Mouse (Mus musculus) left cerebral cortex, postnatal 36 days (tissue): ENCODE data around the gene Gm28042. TPM values are rescaled to one million over a fixed set of nuclear protein-coding genes. Genes with fewer than 3 reads are reported as not detected.

Source experiments
- DNase-seq, 2 experiments: peaks; one replicate each; pipeline ENCODE4 v3.0.0; 2021 to 2022; ENCODE audit warnings: low spot score in 2 of 2, mixed read lengths in 1 of 2
- intact Hi-C: fragments of 180-260 bp; cut with DNase I; formaldehyde crosslinking; loops from one replicate; pipeline ENCODE4 v1.15.1; 2025
- total RNA-seq, 2 experiments: library from RNA; stranded (reverse); gene quantifications; 2 replicates each; pipeline ENCODE4 v1.2.3; 2021

Gene Gm28042
- total RNA-seq, 2 experiments from 2014 or later = 0.84 TPM; not detected in 1

DNA sequence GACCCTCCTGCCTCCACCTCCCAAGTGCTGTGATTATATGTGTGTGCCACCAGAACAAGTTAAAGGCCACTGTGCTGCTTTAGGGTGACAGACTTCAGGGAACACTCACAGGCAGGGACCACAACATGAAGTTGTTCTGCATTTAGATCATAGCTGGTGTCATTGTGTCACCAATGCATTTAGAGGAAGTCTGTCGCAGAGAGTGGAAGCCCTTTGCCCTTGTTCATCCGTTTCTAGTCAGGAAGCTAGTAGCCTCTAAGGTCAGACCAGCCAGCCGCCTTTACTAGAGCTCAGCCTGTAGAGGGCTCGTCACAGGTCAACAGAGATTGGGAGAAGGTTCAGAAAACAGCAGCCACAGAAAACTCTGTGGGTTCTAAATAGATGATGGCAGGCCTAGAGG lies 18.6 kb upstream of the Gm28042 start:
- intact Hi-C loops = no loop called here
- no peak for DNase-seq

DNA sequence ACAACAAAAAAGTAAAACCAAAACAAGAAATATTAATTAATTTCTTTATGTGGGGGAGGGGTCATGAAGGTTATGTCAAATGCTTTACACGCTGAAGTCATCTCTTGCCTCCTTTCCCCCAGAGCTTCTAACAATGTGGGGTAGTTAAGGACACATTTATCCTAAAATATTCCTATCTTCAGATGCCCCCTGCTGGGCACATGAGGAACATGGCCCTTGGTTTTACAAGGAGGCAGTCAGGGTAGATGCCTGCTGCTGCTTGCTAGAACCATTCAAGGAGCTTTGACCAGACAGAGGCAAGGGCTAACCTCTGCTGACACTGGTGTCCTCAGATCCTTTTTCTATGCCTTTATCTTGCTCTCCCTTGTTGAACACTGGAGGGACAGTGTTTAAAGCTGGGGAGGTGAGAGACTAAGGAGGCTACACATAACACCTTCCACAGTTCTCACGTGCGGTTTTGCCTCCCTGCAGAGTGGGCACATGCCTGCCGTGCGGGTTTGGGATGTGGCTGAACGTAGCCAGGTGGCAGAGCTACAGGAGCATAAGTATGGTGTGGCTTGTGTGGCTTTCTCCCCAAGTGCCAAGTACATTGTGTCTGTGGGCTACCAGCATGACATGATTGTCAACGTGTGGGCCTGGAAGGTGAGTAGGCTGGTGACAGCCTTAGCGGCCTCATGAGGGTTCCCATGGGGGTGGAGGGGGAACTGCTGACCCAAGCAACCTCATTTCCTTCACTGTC lies 15.7 kb upstream of the Gm28042 start:
- intact Hi-C loops = loop anchor here (1.0 kb wide), 1 partner anchor 41 kb away; no protein-coding TSS in a partner anchor
- DNase-seq = peak in 1 of 2 experiments; percentile 45

DNA sequence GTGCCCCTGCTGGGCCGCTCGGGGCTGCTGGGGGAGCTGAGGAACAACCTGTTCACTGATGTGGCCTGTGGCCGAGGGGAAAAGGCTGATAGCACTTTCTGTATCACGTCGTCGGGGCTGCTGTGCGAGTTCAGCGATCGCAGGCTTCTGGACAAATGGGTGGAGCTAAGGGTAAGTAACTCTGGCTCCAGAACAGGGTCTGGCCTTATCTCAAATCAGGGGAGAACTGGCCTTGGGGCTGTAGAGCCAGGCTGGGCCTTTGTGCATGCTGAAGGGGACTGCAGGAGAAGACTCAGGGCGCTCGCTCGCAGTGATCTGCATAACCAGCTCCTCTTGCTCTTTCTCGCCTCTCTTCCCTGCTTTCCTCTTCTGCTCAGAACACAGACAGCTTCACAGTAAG lies 14.4 kb upstream of the Gm28042 start:
- DNase-seq = no peak
- intact Hi-C loops = no loop called here

DNA sequence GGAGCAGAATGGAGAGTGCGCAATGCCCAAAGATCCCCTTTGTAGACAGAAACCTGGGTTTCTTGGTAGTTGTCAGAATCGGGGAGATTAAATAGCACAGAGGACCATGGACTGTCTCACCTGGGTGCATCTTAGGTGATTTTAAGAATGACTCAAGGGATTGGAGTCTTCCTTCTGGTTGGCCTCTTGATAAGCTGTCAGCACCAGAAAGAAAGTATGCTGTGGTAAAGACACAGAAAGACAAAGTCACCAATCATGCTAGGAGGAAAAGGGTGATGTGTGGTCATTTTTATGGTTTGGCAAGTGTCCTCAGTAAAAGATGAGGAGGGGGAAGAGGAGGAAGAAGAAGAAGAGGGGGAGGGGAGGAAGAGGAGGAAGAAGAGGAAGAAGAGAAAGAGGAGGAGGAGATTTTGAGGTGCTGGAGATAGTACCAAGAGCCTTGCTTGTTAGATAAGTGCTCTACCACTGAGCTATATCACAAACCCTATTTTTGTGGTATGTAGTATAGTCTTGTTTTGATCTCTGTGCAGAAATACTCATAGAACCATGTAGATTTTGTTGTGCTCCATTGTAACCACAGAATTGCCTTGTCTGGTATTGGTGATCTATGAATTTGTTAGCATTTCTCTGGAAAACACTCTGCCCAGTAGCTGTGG lies 13.3 kb upstream of the Gm28042 start:
- DNase-seq = no peak
- intact Hi-C loops = no loop called here

DNA sequence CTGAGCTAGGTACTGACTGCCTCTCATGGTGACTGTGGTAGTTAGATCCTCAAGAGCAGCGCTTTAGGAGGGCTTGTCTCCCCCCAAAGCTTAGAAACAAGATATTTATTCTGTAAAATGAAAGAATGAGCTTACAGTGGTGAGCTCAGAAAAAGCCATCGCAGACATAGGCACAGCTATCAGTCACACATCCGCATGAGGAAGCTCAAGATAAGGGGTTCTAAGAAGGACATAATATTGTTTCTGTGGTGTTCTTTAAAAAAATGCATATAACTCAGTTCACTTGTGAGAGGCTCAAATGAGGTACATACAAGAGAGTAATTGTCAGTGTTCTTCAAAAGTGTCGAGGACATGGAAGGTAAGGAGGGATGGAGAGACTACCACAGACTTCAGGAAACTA lies 11.4 kb upstream of the Gm28042 start:
- DNase-seq = no peak
- intact Hi-C loops = no loop called here

DNA sequence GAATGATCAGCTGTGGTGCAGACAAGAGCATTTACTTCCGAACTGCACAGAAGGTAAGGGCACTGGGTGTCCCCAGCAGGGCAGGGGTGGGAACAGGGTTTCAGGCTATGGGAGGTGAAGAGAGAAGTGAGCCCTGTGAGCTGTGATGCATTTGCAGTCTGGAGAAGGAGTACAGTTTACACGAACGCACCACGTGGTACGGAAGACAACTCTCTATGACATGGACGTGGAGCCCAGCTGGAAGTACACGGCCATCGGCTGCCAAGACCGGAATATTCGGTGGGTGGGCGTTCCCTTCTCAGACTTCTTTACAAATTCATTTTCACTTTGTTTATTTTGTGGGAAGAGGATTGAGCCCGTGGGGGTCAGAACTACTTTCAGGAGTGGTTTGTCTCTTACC lies 9.7 kb upstream of the Gm28042 start:
- no peak for DNase-seq
- intact Hi-C loops = no loop called here

DNA sequence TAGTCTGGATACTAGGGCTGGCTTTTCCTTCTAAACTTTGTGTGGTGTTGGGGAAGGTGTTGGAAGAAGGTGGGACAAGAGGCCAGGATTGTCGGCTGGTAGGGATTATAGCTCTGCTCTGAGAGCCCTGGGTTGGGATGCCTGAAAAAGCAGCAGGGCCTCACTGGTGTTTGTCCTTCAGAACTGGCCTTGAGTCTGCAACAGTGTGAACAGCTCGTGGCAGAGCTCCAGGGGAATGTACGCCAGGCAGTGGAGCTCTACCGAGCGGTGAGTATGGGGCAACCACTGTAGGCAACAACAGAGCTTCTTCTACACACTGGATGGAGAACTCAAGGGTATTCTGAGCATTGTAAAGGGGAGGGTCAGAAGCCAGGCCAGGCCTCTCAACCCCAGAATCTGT lies 3.0 kb upstream of the Gm28042 start:
- no peak for DNase-seq
- intact Hi-C loops = no loop called here

DNA sequence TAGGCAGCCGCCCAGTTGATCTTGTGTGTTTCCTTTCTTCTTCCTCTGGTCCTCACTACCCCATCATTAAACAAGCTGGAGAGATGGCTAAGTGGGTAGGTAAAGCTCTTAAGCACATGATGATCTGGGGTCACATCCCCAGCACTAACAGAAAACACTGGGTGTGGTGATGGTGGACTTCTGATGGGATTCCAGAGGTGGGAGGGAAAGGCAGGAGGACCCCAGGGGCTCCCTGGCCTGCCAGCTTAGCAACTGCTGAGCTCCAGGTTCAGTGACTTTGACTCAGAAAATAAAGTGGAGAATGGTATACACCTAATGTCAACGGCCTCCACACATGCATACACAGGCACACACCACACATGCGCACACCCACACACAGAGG lies 648 bp downstream of the Gm28042 start:
- intact Hi-C loops = no loop called here
- DNase-seq = no peak

DNA sequence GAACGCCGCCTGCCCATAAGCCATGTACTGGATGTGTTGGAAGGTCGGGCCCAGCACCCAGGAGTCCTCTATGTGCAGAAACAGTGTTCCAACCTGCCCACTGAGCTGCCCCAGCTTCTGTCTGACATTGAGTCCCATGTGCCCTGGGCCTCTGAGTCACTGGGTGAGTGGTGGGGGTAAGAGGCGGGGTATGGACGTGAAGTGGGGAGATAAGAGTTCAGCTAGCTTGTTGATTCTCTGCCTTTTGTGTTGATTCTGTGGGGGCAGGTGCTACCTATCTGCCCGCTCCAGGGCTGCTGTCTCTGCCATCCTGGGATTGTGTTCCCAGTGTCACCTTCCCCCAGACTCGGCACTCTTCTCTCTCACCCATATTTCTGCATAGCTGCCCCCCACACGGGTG lies 3.1 kb downstream of the Gm28042 start:
- intact Hi-C loops = no loop called here
- no peak for DNase-seq

DNA sequence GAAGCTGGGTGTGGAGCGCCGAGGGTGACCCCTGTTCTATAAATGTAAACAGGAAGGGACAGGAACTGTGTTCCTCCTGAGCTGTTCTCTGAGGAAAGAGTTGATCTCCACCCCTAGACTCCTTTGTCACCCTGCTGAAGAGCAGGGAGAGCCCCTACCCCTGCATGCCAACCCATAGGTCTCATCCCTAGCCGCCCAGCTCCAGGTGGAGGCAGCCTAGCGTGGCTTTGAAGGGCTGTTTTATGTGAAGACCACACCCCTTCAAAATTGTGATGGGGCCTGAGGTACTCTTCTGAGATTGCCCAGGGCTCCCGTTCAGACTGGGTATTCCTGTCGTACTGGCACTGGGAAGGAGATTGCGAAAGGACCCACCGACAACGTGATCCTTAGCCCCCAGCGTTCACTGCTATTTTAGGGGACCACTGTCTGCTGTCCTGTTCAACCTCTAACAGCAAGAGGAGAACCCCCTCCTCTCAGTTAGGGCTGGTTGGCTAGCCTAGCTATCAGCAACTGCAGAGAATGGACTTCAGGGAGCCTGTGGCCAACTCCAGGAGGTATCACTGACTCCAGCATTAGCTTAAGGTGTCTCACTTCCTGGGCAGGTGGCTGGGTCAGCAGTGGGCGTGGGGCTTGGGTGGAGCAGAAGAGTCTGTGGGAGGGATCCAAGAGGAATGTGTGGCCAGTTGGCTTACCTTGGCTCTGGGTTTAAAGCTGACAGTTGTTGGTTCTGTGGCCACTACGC lies 5.6 kb downstream of the Gm28042 start, which contains the start of gene Pla2g4b:
Pla2g4b (plus strand) TSS at position 692 of the 742 bp plus-strand sequence.
- DNase-seq = no peak
- intact Hi-C loops = no loop called here

DNA sequence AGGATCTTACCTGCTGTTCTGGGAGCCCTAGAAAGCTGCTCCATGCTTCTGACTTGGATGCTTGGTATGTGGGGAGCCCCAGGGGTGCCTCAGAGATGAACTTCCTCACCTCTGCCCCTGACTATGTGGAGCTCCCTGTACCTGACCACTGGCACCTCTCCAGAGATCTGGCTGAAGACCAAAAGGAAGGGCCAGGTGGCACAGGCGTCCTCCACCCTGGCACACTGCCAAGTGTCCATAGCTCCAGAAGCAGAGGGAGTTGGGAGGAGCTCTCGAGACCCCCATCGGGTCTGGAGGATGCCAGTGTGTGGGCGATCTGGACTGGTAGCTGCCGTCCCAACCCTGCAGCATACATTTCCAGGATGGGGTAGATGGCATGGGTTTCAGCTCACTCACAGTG lies 6.4 kb downstream of the Gm28042 start:
- intact Hi-C loops = no loop called here
- no peak for DNase-seq

DNA sequence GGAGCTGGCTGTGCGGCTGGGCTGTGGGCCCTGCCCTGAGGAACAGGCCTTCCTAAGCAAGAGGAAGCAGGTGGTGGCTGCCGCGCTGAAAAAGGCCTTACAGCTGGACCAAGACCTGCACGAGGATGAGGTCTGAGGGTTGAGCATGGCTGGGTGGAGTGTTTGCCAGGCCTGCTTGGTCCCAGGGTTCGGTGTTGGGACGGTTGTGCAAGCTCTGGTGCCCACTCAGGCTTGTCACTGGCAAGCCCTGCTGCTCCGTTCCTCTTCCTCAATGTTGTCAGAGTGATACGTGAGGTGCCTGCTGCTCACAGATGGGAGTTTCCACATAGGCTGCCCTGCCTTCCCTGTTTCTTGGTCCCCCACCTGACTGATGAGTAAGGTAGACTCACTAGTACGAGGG lies 10.5 kb downstream of the Gm28042 start:
- intact Hi-C loops = no loop called here
- no peak for DNase-seq

DNA sequence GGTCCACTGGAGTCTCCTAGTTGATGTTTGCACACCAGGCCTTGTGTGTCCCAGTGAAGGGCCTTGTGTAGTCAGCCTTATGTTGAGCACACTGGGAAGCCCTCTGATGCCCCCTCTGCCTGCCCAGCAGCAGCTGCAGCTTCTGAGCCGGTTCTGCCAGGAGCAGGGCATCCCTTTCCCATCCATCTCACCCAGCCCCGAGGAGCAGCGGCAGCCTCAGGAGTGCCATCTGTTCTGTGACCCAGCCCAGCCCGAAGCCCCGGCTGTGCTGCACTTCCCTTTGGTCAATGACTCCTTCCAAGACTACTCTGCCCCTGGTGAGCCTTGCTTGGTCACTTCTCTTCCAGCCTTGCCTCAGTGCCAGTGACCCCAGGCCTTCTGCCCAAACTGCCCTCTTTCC lies 13.7 kb downstream of the Gm28042 start:
- intact Hi-C loops = no loop called here
- DNase-seq = no peak

DNA sequence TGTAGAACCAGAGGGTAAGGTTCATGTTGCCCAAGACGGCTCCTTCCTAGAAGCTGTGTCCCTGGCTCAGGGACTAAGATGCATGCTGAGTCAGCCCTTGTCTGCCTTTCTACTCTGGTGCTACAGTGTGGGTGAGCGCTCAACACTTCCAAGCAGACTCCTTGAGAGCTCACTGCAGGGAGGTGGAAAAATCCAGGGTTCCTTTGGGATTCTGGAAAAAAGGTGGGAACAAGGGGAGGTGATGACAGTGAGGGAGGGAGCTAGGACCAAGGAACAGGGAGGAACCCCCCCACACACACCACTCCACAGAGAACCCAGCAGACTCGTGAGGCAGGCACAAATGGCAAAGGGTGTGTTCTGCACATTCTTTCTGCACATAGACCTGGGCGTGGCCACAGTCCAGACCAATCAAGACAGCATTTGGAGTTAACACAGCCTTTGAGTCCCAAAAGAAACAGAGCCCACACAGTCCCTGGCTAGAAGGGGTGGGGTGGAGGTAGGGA lies 16.9 kb downstream of the Gm28042 start:
- DNase-seq = peak; percentile 63 to 75
- intact Hi-C loops = loop anchor here (1.0 kb wide), 1 partner anchor 25 kb away; no protein-coding TSS in a partner anchor

DNA sequence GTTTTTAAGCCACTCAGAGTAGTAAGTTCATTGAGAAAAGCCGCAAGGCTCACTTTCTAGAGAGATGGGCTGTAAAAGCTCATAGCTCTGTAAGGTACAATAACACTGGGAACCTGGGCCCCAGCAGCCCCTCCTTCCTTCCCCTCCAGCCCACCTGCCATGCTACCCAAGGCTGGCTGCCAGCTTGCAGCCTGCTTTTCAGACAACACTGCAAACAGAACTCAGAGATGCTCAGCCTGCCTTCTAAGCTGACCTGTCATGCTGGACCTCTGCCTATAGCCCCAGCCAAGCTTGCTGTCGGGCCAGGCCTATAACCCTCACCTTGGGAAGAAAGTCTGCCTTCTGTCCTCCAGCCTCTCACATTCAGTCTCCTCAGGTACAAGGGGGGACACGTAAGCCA lies 17.4 kb downstream of the Gm28042 start:
- no peak for DNase-seq
- intact Hi-C loops = loop anchor here (1.0 kb wide), 1 partner anchor 25 kb away; no protein-coding TSS in a partner anchor

DNA sequence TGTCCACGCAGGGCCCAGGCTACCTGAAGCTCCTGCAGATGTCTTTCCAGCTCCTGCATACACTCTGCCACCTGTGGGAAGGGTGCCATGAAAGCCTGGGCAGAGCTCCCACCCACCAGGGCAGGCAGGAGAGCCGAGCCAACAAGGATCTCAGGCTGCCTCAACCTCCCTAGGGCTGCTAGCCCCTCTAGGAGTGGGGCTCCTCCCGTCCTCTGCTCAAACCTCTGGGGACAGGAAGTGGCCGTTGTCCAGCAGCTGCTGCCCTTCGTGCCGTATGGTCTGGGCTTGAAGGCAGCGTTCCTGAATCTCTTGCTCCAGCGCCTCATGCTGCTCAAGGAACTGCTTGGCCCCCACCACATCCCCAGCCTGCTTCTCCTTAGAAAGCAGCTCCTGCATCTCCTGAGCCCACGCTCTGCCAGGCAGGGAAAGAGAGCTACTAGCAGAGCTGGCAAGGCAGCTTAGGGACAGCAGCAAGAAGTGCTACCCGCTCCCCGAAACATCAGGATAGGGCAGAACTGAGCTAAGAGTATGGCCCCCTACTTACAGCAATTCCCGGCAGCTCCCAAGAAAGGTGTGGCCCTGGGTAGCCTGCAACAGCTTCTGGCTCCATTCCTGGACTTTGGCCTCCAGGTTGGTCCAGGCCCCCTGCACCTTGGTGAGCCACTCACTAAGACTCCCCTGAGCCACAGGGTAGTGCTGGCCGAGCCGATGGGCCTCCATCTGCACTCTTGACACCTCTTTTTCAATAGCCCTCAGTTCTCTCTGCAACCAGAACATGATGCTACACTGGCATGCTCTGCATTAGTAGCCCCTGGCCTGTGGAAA lies 19.4 kb downstream of the Gm28042 start:
- peak; percentile 60 to 66 for DNase-seq
- intact Hi-C loops = no loop called here

DNA sequence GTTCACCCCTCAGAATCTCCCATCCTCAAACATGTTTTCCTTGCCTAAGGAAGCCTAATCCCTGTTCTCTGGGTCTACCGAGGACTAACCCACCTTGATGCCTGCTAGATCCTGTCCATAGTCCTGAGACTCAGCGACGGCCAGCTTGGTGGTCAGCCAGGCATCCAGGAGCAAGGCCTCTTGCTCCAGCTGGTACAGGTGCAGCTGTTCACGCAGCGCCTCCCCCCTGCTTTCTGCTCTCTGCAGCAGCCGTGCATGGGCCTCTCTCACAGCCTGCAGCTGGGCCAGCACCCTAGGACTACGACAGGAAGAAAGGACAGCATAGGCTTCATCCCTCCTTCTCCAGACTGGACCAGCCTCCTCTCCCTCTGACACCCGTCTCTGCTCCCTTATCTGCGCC lies 20.9 kb downstream of the Gm28042 start:
- DNase-seq = no peak
- intact Hi-C loops = no loop called here

DNA sequence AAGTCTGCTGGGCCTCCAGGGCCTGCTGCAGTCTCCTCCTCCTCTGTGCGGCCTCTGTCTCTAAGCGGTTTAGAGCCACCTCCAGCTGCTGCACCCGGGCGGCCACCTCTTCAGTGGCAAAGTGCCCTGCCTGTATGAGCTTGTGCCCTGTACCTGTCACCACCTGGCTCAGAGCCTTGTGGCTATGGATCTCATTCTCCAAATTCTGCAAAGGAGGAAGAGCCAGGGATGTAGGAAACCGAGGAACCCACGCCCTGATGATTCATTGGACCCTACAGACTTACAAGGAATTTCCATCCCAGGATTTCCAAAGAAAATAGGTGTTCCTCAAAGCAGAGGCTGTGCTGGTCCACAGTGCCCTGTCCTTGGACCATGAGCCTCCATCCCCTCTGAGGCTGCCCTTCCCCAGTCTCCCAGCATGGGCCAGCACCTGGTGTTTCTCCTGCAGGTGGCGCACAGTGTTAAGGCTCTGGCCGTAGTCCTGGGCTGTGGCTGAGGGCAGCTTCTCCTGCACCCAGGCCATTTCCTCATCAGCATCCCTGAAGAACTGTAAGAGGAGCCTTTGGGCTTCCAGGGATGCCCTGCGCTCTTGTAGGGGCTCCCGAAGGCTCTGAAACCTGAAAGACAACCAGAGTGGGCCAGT lies 22.5 kb downstream of the Gm28042 start:
- DNase-seq = peak in 1 of 2 experiments; percentile 37
- intact Hi-C loops = no loop called here

DNA sequence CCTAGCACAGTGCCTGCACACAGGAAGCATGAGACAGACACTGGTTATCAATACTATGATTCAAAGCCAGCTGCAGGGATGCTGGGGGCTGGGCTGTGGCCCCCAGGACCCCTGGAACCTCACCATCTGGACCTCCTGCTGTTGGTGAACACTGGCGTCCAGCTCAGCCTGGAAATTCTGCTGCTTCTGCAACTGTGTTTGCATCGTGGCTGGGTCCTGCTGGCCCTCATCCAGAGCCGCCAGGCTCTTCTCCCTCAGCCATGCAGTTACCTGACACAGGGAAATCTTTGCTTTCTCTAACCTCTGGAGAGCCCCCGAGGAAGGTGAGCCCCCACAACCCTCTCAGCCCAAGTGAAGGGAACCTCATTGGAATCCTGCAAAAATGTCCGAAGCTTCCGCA lies 24.1 kb downstream of the Gm28042 start:
- DNase-seq = no peak
- intact Hi-C loops = no loop called here
